Mouse (Mus musculus) heart, adult 2 months (tissue): ENCODE results near the gene Tmem189. TPM values are rescaled to one million over a fixed set of nuclear protein-coding genes. Genes with fewer than 3 reads are reported as not detected.

ENCODE experiments used
- DNase-seq, 2 experiments: peaks; one replicate each; pipeline ENCODE4 v3.0.0; 2021
- H3K27ac ChIP-seq: fragments of 200-600 bp; 2 replicates; pipeline ENCODE4 v1.8.1; 2022
- H3K27me3 ChIP-seq: fragments of 200-500 bp; 2 replicates; pipeline ENCODE4 v1.6.1; 2012; ENCODE audit warnings: mild to moderate bottlenecking, low read length, inconsistent platforms, mixed read lengths; ENCODE audit not compliant: control insufficient read depth, insufficient read depth
- H3K36me3 ChIP-seq: fragments of 200-500 bp; 2 replicates; pipeline ENCODE4 v1.6.1; 2012; ENCODE audit warnings: low read length, inconsistent platforms; ENCODE audit not compliant: control insufficient read depth, insufficient read depth
- H3K4me1 ChIP-seq: fragments of 200-500 bp; 2 replicates; pipeline ENCODE4 v1.6.1; 2011; ENCODE audit warnings: low read length; ENCODE audit not compliant: control insufficient read depth, insufficient read depth
- H3K4me3 ChIP-seq: fragments of 200-600 bp; 2 replicates; pipeline ENCODE4 v1.8.1; 2022
- H3K79me2 ChIP-seq: fragments of 200-500 bp; replicated peaks from 2 replicates; pipeline ENCODE4 v1.6.1; 2012; ENCODE audit warnings: mild to moderate bottlenecking, inconsistent platforms, low read length, moderate library complexity, mixed read lengths; ENCODE audit not compliant: control insufficient read depth, insufficient read depth
- H3K9ac ChIP-seq: fragments of 200-500 bp; 2 replicates; pipeline ENCODE4 v1.6.1; 2012; ENCODE audit warnings: low read depth, mild to moderate bottlenecking, control low read depth, inconsistent platforms, low read length, mixed read lengths
- CTCF ChIP-seq: fragments of 200-600 bp; IDR thresholded peaks from 2 replicates; pipeline ENCODE4 v1.8.1; 2022; ENCODE audit warnings: antibody characterized with exemption, mild to moderate bottlenecking, moderate library complexity
- EP300 ChIP-seq: fragments of 200-500 bp; IDR thresholded peaks from 2 replicates; pipeline ENCODE4 v1.6.1; 2011; ENCODE audit warnings: low read depth, low read length, control low read depth; ENCODE audit not compliant: insufficient read depth
- POLR2A ChIP-seq: fragments of 200-500 bp; IDR thresholded peaks from 2 replicates; pipeline ENCODE4 v1.6.1; 2011; ENCODE audit warnings: mild to moderate bottlenecking, low read depth, low read length, control low read depth; ENCODE audit not compliant: insufficient read depth
- WGBS: fragments of 180-500 bp; shearing (Covaris S2); methylation state at CpG from one replicate; pipeline ENCODE4 v1.1.7; 2018; 5-methylcytosine and 5-hydroxymethylcytosine counted together
- intact Hi-C: fragments of 180-260 bp; cut with DNase I; formaldehyde crosslinking; loops from one replicate; pipeline ENCODE4 v1.15.1; 2025
- polyA plus RNA-seq: library from polyadenylated mRNA; depleted of rRNA; stranded (reverse); fragments of >200 nt; gene quantifications from 2 replicates; pipeline ENCODE4 v1.2.3, GENCODE M21; 2012
- total RNA-seq, 2 experiments: library from RNA; stranded (reverse); gene quantifications; 2 replicates each; pipeline ENCODE4 v1.2.3; 2021

The Tmem189 gene
- total and polyA plus RNA-seq, 3 experiments, result 23.0 to 53.2 (median 26.4) TPM

- intact Hi-C loops, result no loop called here
- 59% methylated on average over 5 of the region's 5 CpGs for WGBS
Observed at GRCm38 (mm10) chr2:167671101-167671633, 18.5 kb downstream of the Tmem189 start.

DNA sequence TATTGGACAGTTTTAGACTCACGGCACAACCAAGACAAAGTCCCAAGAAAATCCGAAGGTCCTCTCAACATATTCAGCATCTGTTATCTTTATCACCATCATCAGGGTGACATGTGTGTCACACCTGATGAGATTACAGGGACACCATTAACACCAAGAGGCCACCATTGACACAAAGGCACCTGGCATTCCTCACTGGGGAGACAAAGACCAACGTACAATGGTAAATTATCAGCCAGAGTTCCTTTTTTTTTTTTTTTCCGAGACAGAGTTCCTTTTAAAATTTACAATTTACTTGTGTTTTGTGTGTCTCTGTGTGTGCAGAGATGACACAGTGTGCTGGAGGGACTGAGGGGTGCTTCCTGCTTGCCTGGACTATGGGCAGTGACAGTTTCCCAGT is 20.2 kb downstream of the Tmem189 start:
- Histone ChIP-seq H3K27me3 (no peaks in the 10 kb centered on the region), H3K79me2 (no peaks in the 10 kb centered on the region), H3K36me3 (no peaks in the 10 kb centered on the region), H3K9ac (no peak overlapping the region), H3K4me3 (no peak overlapping the region), H3K27ac (no peak overlapping the region), H3K4me1 (peaks cover 6% of the 10 kb centered on the region)
- 70% methylated on average over 4 of the region's 4 CpGs for WGBS
- intact Hi-C loops, result no loop called here
- TF ChIP-seq EP300 (no peak), POLR2A (no peak), CTCF (no peak)
- no peak for DNase-seq

More at GRCm38 (mm10) chr2:167671101-167671633, 18.5 kb downstream of the Tmem189 start:
- H3K9ac ChIP-seq, result no peak overlapping the region
- H3K36me3 ChIP-seq, result no peaks in the 10 kb centered on the region
- DNase-seq, result peak; percentile 37 to 45
- H3K4me3 ChIP-seq, result no peak overlapping the region
- peaks cover 6% of the 10 kb centered on the region for H3K4me1 ChIP-seq
- H3K79me2 ChIP-seq, result no peaks in the 10 kb centered on the region
- H3K27ac ChIP-seq, result peak overlapping the region; percentile 44
- TF ChIP-seq CTCF (no peak), EP300 (no peak)
- no peaks in the 10 kb centered on the region for H3K27me3 ChIP-seq

- WGBS, result 88% methylated on average over 5 of the region's 5 CpGs
- no peak for DNase-seq
- Histone ChIP-seq H3K27ac (no peak overlapping the region), H3K36me3 (no peaks in the 10 kb centered on the region), H3K9ac (no peak overlapping the region), H3K27me3 (no peaks in the 10 kb centered on the region), H3K4me1 (peaks cover 6% of the 10 kb centered on the region), H3K4me3 (no peak overlapping the region), H3K79me2 (no peaks in the 10 kb centered on the region)
- no peak for TF ChIP-seq EP300
- no peak for TF ChIP-seq CTCF
- TF ChIP-seq POLR2A, result no peak
- intact Hi-C loops, result no loop called here
Observed at GRCm38 (mm10) chr2:167668426-167668825, 21.2 kb downstream of the Tmem189 start.

DNA sequence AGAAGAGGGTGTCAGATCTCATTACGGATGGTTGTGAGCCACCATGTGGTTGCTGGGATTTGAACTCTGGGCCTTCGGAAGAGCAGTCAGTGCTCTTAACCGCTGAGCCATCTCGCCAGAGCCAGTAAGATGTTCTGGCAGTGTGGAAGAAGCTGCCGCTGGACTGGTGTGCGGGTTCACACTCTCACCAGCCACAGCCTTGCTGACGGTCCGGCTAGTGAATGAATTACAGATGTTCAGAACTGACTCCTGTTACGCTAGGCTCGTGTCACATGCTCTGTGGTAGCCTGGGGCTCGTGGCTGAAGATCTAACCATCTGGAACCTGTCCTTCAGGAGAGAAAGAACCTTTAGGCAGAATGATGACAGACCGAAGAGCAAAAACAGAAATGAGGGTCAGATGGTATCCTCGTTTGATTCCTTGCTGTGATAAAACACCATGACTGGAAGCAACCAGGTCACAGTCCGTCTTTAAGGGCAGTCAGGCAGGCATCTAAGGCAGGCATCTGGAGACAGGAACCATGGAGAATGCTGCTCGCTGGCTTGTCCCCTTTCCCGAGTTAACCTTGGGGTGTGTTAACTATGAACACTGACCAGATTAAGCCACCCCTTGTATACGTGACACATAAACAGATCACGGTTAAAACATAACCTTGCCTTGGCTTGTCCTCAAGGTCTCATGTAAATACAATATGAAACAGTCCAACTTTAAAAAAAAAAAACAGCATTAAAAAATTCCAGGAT is 23.5 kb downstream of the Tmem189 start:
- H3K4me3 ChIP-seq, result no peak overlapping the region
- intact Hi-C loops, result no loop called here
- H3K4me1 ChIP-seq, result peaks cover 2% of the 10 kb centered on the region
- no peaks in the 10 kb centered on the region for H3K79me2 ChIP-seq
- no peak for DNase-seq
- no peak overlapping the region for H3K9ac ChIP-seq
- H3K27me3 ChIP-seq, result no peaks in the 10 kb centered on the region
- WGBS, result 84% methylated on average over 18 of the region's 18 CpGs
- no peak for TF ChIP-seq EP300
- no peak for TF ChIP-seq POLR2A
- no peak for TF ChIP-seq CTCF
- H3K36me3 ChIP-seq, result no peaks in the 10 kb centered on the region
- no peak overlapping the region for H3K27ac ChIP-seq

DNA sequence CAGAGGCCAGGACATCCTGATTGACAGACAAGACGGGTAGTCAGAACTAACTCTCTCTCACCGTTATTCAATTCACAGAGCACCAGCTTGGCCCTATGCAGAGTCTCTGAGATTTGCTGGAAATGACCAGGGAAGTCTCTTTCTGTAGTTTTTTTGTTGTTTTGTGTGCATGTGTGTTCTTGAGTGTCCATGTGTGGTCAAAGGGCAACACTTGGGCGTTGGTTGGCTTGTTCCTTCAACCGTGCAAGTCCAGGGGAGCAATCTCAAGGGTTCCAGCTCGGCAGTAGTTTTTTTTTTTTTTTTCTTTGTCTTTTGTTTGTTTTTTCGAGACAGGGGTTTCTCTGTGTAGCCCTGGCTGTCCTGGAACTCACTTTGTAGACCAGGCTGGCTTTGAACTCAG is 26.9 kb downstream of the Tmem189 start:
- Histone ChIP-seq H3K9ac (no peak overlapping the region), H3K4me1 (peaks cover 7% of the 10 kb centered on the region), H3K4me3 (no peak overlapping the region), H3K79me2 (no peaks in the 10 kb centered on the region; the same call in 1 of the 2 replicates), H3K36me3 (no peaks in the 10 kb centered on the region), H3K27ac (no peak overlapping the region), H3K27me3 (no peaks in the 10 kb centered on the region)
- no peak for TF ChIP-seq EP300
- no peak for TF ChIP-seq POLR2A
- no peak for TF ChIP-seq CTCF
- intact Hi-C loops, result no loop called here
- WGBS, result 68% methylated on average over 6 of the region's 6 CpGs
- no peak for DNase-seq
